In genomic region chr2:134984884-134985283, GRCm38 (mm10) we compare ENCODE assay signal across 23 mouse cellular contexts.
DNase-seq lines count a peak whose midpoint lies in the region; ATAC-seq lines count a peak whose summit lies in the region.
"Had no signal": no experiment of that assay in that cellular context is flagged by ENCODE, and none has a peak within 500 bp of the region (broad histone marks: within the 10 kb centered on the region; RNA-seq: fewer than 3 reads in every experiment).

No protein-coding gene starts in this region.

- H3K27me3 ChIP-seq in hindbrain, embryonic 16.5 days (replicated peaks; ENCODE audit: control insufficient read depth, insufficient read depth, low read length) = no peaks in the 10 kb centered on the region
- no peaks in the 10 kb centered on the region for H3K27me3 ChIP-seq in hindbrain, embryonic 10.5 days (ENCODE audit: insufficient read depth, poor library complexity, severe bottlenecking)
- H3K27me3 ChIP-seq in neural tube, embryonic 13.5 days = no peaks in the 10 kb centered on the region
- H3K27me3 ChIP-seq: CH12.LX; embryonic facial prominence, embryonic 12.5 days; forebrain, embryonic 13.5 days; forebrain, embryonic 15.5 days had no signal

- H3K9ac ChIP-seq in hindbrain, embryonic 16.5 days (ENCODE audit: low read depth, low read length) = no peak overlapping the region
- no peak overlapping the region for H3K9ac ChIP-seq in neural tube, embryonic 13.5 days
- H3K9ac ChIP-seq: embryonic facial prominence, embryonic 12.5 days; forebrain, embryonic 13.5 days; forebrain, embryonic 15.5 days had no signal

- no peaks in the 10 kb centered on the region for H3K4me1 ChIP-seq in hindbrain, embryonic 16.5 days (ENCODE audit: control insufficient read depth, insufficient read depth, low read depth, low read length)
- H3K4me1 ChIP-seq in hindbrain, embryonic 10.5 days (replicated peaks) = no peaks in the 10 kb centered on the region
- H3K4me1 ChIP-seq in neural tube, embryonic 13.5 days (replicated peaks) = peaks cover 10% of the 10 kb centered on the region; the same call in 1 of the 2 replicates
- H3K4me1 ChIP-seq: embryonic facial prominence, embryonic 10.5 days; embryonic facial prominence, embryonic 12.5 days; forebrain, embryonic 13.5 days had no signal

- WGBS in hindbrain, embryonic 16.5 days = 76% methylated on average over 3 of the region's 3 CpGs
- 92% methylated on average over 3 of the region's 3 CpGs for WGBS in hindbrain, embryonic 10.5 days
- 76% methylated on average over 3 of the region's 3 CpGs for WGBS in neural tube, embryonic 13.5 days

- H3K27ac ChIP-seq in hindbrain, embryonic 16.5 days (ENCODE audit: low read depth, low read length) = no peak overlapping the region
- no peak overlapping the region for H3K27ac ChIP-seq in hindbrain, embryonic 10.5 days
- H3K27ac ChIP-seq in neural tube, embryonic 13.5 days (replicated peaks) = peak overlapping the region; percentile 24; the same call in 1 of the 2 replicates
- H3K27ac ChIP-seq: embryonic facial prominence, embryonic 10.5 days; embryonic facial prominence, embryonic 12.5 days; forebrain, embryonic 13.5 days; forebrain, embryonic 15.5 days had no signal

- no peaks in the 10 kb centered on the region for H3K36me3 ChIP-seq in hindbrain, embryonic 16.5 days (ENCODE audit: control insufficient read depth, insufficient read depth, low read length)
- no peaks in the 10 kb centered on the region for H3K36me3 ChIP-seq in hindbrain, embryonic 10.5 days
- H3K36me3 ChIP-seq in neural tube, embryonic 13.5 days = no peaks in the 10 kb centered on the region
- H3K36me3 ChIP-seq: embryonic facial prominence, embryonic 10.5 days; embryonic facial prominence, embryonic 12.5 days; forebrain, embryonic 15.5 days; G1E had no signal

- H3K4me3 ChIP-seq in hindbrain, embryonic 16.5 days (ENCODE audit: low read length) = no peak overlapping the region
- no peak overlapping the region for H3K4me3 ChIP-seq in hindbrain, embryonic 10.5 days
- H3K4me3 ChIP-seq in neural tube, embryonic 13.5 days = no peak overlapping the region
- H3K4me3 ChIP-seq: embryonic facial prominence, embryonic 10.5 days; embryonic facial prominence, embryonic 12.5 days; forebrain, embryonic 13.5 days; forebrain, embryonic 15.5 days had no signal

- no peak for DNase-seq in hindbrain, embryonic 10.5 days (ENCODE audit: low spot score)
- DNase-seq in neural tube, embryonic 10.5 days (ENCODE audit: extremely low spot score, low spot score) = no peak
- DNase-seq: adrenal gland, adult 8-10 months; adrenal gland, postnatal 14 days; adrenal gland, postnatal 36 days; B cell, adult 2 months; cerebellum, adult 11-12 months; cerebellum, adult 2 months; cerebellum, adult 9-10 months; cerebellum, postnatal 10 days; cerebellum, postnatal 25 days had no signal

- peak; percentile 58 for ATAC-seq in hindbrain, embryonic 16.5 days
- peak; percentile 40; the same call in 1 of the 2 replicates for ATAC-seq in neural tube, embryonic 13.5 days (ENCODE audit: low read depth)
- ATAC-seq in monocyte, adult 5-6 weeks (replicated peaks; ENCODE audit: insufficient number of reproducible peaks, low FRiP score, low TSS enrichment, poor library complexity, severe bottlenecking) = no peak
- ATAC-seq: activated CD4-positive, CD25-positive, alpha-beta regulatory T cell, adult 4 months; CD4-positive, CD25-positive, alpha-beta regulatory T cell, adult 4 months; forebrain, embryonic 13.5 days; forebrain, embryonic 15.5 days; Patski had no signal

- no peak overlapping the region for H3K4me2 ChIP-seq in hindbrain, embryonic 16.5 days (ENCODE audit: low read length)
- H3K4me2 ChIP-seq in neural tube, embryonic 13.5 days = no peak overlapping the region
- H3K4me2 ChIP-seq: embryonic facial prominence, embryonic 12.5 days; forebrain, embryonic 13.5 days; forebrain, embryonic 15.5 days had no signal

- no peaks in the 10 kb centered on the region for H3K9me3 ChIP-seq in hindbrain, embryonic 16.5 days (ENCODE audit: control insufficient read depth, low read length)
- no peaks in the 10 kb centered on the region for H3K9me3 ChIP-seq in hindbrain, embryonic 10.5 days
- H3K9me3 ChIP-seq in neural tube, embryonic 13.5 days = no peaks in the 10 kb centered on the region
- H3K9me3 ChIP-seq: embryonic facial prominence, embryonic 10.5 days; embryonic facial prominence, embryonic 12.5 days; forebrain, embryonic 13.5 days; forebrain, embryonic 15.5 days; G1E had no signal
